Mouse (Mus musculus) small intestine, adult 2 months (tissue): Measurements from ENCODE around the gene Plgrkt. TPM values are rescaled to one million over a fixed set of nuclear protein-coding genes. Genes with fewer than 3 reads are reported as not detected.

ENCODE experiments used
- H3K27ac ChIP-seq: fragments of 200-500 bp; 2 replicates; pipeline ENCODE4 v1.5.1; 2012; ENCODE audit warnings: low read depth, low read length, control low read depth, inconsistent platforms; ENCODE audit not compliant: insufficient read depth
- H3K27me3 ChIP-seq: fragments of 200-500 bp; 2 replicates; pipeline ENCODE4 v1.6.1; 2012; ENCODE audit warnings: mild to moderate bottlenecking, moderate library complexity, low read length, inconsistent platforms; ENCODE audit not compliant: control insufficient read depth, insufficient read depth
- H3K36me3 ChIP-seq: fragments of 200-500 bp; 2 replicates; pipeline ENCODE4 v1.6.1; 2012; ENCODE audit warnings: mild to moderate bottlenecking, low read length, control low read depth, inconsistent platforms; ENCODE audit not compliant: control insufficient read depth, insufficient read depth
- H3K4me1 ChIP-seq: fragments of 200-500 bp; 2 replicates; pipeline ENCODE4 v1.6.1; 2012; ENCODE audit warnings: low read length, inconsistent platforms, mixed read lengths; ENCODE audit not compliant: control insufficient read depth, insufficient read depth, insufficient read length
- H3K4me3 ChIP-seq: fragments of 200-500 bp; 2 replicates; pipeline ENCODE4 v1.5.1; 2012; ENCODE audit warnings: low read depth, mild to moderate bottlenecking, control low read depth, inconsistent platforms, low read length, moderate library complexity
- CTCF ChIP-seq: fragments of 200-500 bp; IDR thresholded peaks from 2 replicates; pipeline ENCODE4 v1.5.1; 2012; ENCODE audit warnings: low read depth, mild to moderate bottlenecking, control low read depth, inconsistent platforms, low read length, moderate library complexity, mixed read lengths; ENCODE audit not compliant: insufficient replicate concordance, insufficient read length; ENCODE audit errors: extremely low read depth
- POLR2A ChIP-seq: fragments of 200-500 bp; IDR thresholded peaks from 2 replicates; pipeline ENCODE4 v1.6.1; 2012; ENCODE audit warnings: low read depth, mild to moderate bottlenecking, control low read depth, inconsistent platforms, low read length, moderate library complexity
- WGBS: fragments of 180-500 bp; shearing (Covaris S2); methylation state at CpG from one replicate; pipeline ENCODE4 v1.1.7; 2018; 5-methylcytosine and 5-hydroxymethylcytosine counted together
- polyA plus RNA-seq: library from polyadenylated mRNA; depleted of rRNA; stranded (reverse); fragments of >200 nt; gene quantifications from 2 replicates; pipeline ENCODE4 v1.2.3, GENCODE M21; 2012

Plgrkt gene
- polyA plus RNA-seq, 1 experiment: 25.6 TPM

GRCm38 (mm10) chr19:29371284-29372081 lies 4.3 kb upstream of the Plgrkt start:
- Histone ChIP-seq H3K27ac (peak overlapping the region; percentile 13), H3K4me1 (peaks cover 9% of the 10 kb centered on the region), H3K36me3 (peaks cover 6% of the 10 kb centered on the region), H3K27me3 (no peaks in the 10 kb centered on the region), H3K4me3 (peak overlapping the region; percentile 11; the same call in 1 of the 2 replicates)
- 40% methylated on average over 18 of the region's 18 CpGs for WGBS
- TF ChIP-seq CTCF (no peak), POLR2A (no peak)

GRCm38 (mm10) chr19:29370545-29371283 lies 3.5 kb upstream of the Plgrkt start:
- no peak for TF ChIP-seq CTCF
- TF ChIP-seq POLR2A: no peak
- 88% methylated on average over 7 of the region's 7 CpGs for WGBS
- H3K4me3 ChIP-seq: no peak overlapping the region

GRCm38 (mm10) chr19:29370112-29370511 lies 2.9 kb upstream of the Plgrkt start:
- Histone ChIP-seq H3K27me3 (no peaks in the 10 kb centered on the region), H3K4me1 (peaks cover 9% of the 10 kb centered on the region), H3K4me3 (no peak overlapping the region), H3K27ac (no peak overlapping the region), H3K36me3 (peaks cover 5% of the 10 kb centered on the region)
- 71% methylated on average over 12 of the region's 12 CpGs for WGBS
- TF ChIP-seq POLR2A: no peak

More at GRCm38 (mm10) chr19:29370545-29371283, 3.5 kb upstream of the Plgrkt start:
- H3K36me3 ChIP-seq: peaks cover 6% of the 10 kb centered on the region
- H3K4me1 ChIP-seq: peaks cover 9% of the 10 kb centered on the region
- no peaks in the 10 kb centered on the region for H3K27me3 ChIP-seq
- H3K27ac ChIP-seq: no peak overlapping the region

GRCm38 (mm10) chr19:29368671-29369309 lies 1.6 kb upstream of the Plgrkt start:
- no peaks in the 10 kb centered on the region for H3K27me3 ChIP-seq
- TF ChIP-seq CTCF (no peak), POLR2A (no peak)
- 66% methylated on average over 3 of the region's 3 CpGs for WGBS
- peaks cover 2% of the 10 kb centered on the region for H3K36me3 ChIP-seq
- peaks cover 9% of the 10 kb centered on the region for H3K4me1 ChIP-seq
- peak overlapping the region; percentile 1; the same call in 1 of the 2 replicates for H3K4me3 ChIP-seq
- peak overlapping the region; percentile 3; the same call in 1 of the 2 replicates for H3K27ac ChIP-seq

- no peak for TF ChIP-seq POLR2A
- no peak for TF ChIP-seq CTCF
- Histone ChIP-seq H3K27me3 (no peaks in the 10 kb centered on the region), H3K27ac (no peak overlapping the region), H3K4me1 (peaks cover 9% of the 10 kb centered on the region), H3K4me3 (no peak overlapping the region), H3K36me3 (no peaks in the 10 kb centered on the region)
- 82% methylated on average over 2 of the region's 2 CpGs for WGBS
These were observed 851 bp upstream of the Plgrkt start for GRCm38 (mm10) chr19:29368041-29368440.

- 57% methylated on average over 20 of the region's 20 CpGs for WGBS
- peak overlapping the region; percentile 85 for H3K27ac ChIP-seq
These were observed 793 bp downstream of the Plgrkt start for GRCm38 (mm10) chr19:29366226-29366968.

More at GRCm38 (mm10) chr19:29366226-29366968, 793 bp downstream of the Plgrkt start:
- Histone ChIP-seq H3K36me3 (no peaks in the 10 kb centered on the region), H3K4me3 (peak overlapping the region; percentile 57), H3K4me1 (peaks cover 6% of the 10 kb centered on the region), H3K27me3 (no peaks in the 10 kb centered on the region)
- TF ChIP-seq CTCF (no peak), POLR2A (no peak)
